Mouse (Mus musculus): ENCODE measurements around the gene C1ql1.

C1ql1 gene

DNA sequence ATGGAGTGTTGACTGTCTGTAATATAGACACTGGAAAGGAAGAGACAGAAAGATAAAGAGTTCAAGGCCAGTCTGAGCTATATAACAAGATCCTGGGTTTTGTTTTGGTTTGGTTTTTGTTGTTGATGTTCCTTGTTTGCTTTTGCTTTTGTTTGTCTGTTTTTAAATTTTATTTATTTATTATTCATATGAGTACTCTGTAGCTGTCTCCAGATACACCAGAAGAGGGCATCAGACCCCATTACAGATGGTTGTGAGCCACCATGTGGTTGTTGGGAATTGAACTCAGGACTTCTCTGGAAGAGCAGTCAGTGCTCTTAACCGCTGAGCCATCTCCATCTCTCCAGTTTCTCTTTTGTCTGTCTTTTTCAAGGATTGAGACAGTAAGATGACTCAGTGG, 12.4 kb upstream of the C1ql1 start:
- DNase-seq (ENCODE audit: low read depth, low spot score) = no peak

DNA sequence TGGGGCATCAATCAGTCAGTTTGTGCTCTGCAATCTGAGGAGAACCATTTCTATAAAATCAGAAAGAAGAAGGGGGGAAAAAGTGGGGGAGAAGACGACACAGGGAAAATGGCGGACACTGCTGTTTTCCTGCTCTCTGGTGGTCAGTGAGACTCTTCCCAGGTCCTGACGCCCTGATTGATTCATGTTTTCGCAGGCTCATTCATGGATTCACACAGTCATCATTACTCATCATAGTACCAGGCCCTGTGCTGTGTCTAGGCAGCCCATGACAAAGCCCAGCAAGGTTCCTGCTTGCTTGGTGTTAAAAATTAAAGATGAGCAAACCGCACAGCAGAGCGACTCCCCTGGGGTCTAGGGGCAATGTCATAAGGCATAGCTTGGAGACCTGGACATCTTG, 11.9 kb upstream of the C1ql1 start:
- DNase-seq (ENCODE audit: low read depth, low spot score) = no peak

DNA sequence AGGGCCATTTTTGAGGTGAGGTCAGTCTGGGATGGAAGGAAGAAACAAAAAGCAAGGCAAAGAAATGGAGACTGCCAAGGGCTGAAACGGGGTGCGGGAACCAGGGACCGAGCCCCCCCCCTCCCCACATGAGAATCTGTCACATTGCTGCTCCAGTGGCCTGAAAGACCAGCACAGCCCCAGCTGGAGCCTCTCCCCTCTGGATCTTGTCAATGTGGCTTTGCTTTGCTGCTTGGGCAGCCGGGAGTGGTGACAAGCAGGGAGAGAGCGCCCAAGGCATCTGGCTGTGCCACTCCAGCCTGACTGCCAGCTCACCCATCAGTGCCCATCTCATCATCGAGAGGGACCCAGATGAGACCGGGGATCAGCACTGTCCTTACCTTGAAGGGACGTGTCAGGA, 11.2 kb upstream of the C1ql1 start:
- no peak for DNase-seq (ENCODE audit: low read depth, low spot score)

DNA sequence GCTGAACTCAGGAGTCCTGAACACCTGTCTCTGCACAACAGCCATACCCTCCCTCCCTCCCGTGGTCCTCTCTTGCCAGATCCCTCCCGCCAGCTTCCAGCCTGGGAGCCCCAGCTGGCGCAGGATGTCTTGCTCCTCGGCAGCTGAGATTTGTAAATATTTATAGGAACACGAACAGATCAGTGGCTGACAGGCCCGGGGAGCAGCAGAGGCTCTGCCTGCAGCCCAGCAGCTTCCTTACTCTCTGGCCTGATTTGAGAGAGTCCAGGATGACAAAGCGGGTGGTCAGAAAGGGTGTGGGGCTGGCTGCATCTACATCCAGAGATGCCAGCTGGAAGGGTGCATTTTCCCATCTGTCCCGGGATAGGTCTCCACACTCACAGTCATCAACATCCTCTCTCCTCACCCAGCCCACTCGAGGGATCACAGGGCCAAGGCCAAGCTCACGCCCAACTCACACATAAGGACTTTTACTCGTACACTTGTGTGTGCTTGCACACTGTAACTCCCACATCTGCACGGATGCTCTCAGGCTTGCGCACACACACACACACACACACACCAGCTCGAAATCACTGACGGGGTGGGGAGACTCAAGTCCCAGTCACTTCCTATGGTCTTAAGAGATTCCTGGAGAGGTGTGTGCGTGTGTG, 10.6 kb upstream of the C1ql1 start:
- no peak for DNase-seq (ENCODE audit: low read depth, low spot score)

DNA sequence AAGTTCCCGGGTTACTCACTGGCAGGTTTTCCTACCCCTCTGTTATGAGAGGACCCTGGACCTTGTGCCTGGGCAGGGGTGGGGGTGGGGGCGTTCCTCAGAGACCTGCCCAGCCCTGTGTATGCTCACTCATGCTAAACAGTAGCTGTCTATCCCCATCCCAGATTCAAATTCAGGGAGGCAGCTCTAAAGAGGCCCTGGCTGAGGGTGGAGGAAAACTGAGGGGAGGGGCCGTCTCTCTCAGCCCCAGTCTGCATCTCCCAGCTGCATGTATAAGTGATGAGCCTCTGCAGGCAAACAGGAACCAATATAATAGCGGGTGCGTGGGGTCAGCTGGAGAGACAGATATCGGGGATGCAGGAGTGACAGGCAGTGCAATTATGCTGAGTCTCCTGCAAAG, 6.4 kb upstream of the C1ql1 start:
- DNase-seq (ENCODE audit: low read depth, low spot score) = no peak

DNA sequence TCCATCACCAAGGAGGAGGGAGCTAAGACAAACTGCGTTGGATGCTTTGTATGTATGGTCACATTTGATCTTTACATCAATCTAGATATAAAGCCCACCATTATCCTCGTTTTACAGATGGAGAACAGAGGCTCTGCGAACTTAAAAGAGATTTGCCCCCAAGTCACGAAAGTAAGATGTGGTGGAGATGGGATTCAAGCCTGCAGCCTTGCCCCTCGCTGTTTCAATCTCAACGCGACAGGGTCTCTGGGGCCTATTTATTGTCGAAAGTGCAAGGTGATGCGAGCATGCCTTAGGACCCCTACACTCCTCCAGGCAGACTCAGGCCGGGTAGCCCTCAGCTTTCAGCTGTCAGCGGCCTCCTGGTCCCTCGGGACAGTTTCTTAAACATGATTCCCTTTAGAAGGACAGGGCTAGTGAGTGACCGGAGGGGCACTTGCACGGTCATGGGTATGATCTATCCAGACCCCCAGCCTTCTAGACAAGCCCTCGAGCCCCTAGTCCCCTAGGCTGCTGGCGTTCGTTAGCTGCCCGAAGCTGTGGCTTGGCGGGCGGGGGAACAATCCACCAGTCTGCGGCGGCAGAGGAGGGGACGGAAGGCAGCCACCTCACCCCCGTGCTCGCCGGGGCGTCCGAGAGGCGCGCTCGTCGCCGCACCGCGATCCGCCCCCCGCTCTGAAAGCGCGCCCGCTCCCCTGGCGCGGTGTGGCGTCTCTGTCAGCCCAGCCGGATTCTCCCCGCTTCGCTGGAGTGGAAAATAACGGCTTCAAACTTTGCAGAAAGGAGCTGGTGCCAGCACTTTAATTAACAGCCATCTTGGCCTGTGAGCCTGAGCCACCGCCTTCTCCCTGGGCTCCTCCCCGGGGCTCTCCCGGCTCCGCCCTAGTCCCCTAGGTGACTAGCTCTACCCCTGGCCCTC, 1.8 kb upstream of the C1ql1 start:
- no peak for DNase-seq (ENCODE audit: low read depth, low spot score)

DNA sequence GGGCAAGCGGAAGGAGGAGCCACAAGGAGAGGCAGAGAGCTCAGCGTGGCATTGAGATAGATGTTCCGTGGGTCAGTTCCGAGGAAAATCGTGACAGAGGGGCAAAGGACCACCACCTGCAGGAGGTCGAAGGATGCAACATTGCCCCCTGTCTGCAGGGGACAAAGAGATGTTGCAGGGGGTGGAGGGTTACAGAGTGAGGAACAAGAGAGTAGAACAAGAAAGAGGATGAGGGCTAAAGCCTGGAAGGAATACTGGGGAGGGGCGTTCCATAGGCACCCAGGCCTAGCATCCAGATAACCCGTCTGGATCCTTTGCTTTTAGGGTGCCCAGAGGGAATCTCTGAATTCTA, 480 bp upstream of the C1ql1 start:
- no peak for DNase-seq (ENCODE audit: low read depth, low spot score)

DNA sequence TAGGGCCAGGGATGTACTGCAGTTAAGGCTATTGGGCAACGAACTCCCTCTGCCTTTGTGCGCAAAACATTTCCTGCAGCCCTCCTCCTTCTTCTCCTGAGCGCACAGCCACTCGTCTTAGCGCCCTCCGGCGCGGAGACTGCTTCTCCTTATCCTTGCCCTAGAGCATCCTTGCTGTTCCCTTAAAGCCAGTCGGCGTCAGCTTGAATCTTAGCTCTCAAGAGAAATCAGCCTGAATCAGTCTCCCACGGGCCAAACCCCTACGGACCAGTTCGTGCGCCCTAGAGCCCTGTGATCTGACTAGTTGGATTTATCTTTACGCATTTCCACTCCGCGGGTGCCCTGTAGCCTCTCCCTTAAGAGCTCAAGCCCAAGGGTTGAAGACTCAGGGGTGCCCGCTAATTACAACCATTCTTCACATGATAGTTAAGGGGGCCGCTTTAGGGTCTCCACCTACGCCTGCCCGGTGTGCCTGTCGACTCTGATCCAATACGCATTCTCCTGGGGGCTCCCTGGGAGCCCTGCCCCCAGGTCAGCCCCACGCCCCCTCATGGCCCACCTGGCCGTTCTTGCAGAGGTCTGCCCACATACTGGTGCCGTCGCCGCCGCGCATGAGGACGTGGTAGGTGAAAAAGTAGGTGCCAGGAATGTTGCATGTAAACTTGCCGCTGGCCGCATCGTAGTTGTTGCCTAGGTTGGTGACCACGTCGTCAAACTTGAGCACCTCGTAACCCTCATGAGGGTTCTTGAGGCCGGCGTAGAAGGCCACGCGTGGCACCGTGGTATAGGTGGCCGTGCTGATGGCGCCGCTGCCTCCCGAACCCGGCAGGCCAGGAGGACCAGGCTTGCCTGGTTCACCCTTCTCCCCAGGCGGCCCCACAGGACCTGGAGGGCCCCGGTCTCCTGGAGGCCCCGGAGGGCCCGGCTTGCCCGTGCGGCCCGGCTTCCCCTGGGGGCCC, 903 bp downstream of the C1ql1 start:
- DNase-seq (ENCODE audit: low read depth, low spot score) = no peak

DNA sequence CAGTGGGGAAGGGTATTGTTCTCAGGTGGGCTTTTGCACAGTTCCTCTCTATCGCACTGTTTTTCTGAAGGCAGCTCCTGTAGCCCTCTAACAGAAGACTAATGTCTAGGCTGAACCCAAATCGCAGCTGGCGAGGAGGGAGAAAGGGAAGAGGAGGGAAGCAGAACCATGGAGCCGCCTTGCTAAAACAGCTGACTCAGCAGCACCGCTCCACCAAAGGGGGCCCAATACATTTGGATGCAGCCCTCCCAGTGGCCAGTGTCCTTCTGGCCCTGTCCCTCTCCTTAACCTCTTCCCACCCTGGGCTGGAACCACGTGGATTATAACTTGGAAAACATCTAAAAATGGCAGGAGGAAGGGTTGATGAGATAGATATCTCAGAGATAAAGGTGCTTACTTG, 5.3 kb downstream of the C1ql1 start:
- DNase-seq (ENCODE audit: low read depth, low spot score) = no peak

DNA sequence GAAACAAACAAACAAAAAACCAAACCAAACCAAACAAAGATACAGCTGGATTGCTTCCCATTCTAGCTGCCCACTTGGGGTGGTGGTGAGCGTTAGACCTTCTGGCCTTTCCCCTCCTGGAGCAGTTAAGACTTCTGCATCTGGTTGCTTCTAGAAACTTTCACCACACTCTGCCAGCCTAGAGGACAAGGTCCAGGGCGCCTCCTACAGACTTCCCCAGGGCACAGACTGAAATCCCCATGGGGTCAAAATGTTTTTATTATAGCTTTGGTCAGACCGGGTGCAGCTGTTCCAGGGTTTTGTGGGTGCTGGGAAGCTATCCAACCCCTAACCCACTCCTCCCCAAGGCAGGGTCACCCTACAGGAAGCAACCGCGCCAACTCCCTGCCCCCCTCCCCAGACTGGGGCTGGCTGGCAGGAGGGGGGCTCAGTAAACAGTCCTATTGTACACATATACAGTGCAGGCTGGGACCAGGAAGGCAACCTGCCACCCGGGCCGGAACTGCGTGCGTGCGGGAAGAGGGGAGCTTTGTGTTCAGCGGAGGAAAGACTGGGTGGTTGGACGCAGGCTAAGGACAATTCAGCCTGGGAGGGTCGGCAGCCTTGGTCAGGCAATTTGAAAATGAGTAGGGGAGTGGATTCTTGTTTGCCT, 7.3 kb downstream of the C1ql1 start:
- DNase-seq (ENCODE audit: low read depth, low spot score) = no peak

DNA sequence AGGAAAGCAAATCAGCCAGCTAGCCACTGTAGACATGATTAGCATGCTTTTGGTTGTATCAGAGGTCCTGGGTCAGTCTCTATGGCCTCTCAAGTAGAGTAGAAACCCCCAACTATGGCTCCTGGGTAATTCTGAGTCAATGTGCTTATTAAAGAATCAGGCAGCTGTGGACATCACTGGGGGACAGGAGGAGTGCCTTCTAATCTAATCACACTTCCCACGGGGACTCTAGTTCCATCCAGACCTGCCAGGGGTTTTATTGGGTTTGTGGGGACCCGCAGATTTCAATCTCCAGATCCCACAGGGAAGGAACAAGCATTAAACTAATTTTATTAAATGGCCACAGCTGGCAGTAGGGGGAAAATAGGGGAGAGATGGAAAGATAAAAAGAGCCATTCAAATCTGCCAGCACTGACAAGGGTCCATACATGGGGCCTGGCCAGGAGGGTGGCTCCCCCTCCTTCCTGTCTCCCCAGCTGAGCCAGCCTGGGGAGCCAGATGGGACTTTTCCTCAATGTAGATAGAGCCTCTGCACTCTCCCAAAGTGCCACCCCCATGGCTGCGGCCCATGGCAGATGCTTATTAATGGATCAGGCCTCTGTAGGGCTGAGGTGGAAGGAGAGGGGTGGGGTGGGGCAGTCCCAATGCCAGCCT, 8.8 kb downstream of the C1ql1 start:
- DNase-seq (ENCODE audit: low read depth, low spot score) = no peak

DNA sequence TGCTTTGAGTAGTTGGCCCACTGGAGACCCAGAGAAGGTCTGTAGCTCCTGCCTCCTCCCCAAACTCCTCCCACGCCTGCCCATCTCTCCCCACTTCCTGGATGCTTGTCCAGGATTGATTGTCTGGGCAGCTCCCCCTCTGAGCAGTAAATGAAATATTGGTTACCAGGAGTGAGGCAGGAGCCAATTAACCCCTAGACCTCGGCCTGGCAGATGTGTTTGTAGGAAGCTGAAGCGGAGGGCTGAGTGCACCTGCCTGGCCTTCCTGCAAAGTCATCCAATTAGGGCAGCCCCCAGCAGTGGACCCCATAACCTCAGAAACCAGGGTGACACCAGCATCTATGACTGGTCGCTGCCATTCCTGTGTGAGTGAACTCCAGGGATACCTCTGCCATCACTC, 10.2 kb downstream of the C1ql1 start:
- DNase-seq (ENCODE audit: low read depth, low spot score) = no peak

DNA sequence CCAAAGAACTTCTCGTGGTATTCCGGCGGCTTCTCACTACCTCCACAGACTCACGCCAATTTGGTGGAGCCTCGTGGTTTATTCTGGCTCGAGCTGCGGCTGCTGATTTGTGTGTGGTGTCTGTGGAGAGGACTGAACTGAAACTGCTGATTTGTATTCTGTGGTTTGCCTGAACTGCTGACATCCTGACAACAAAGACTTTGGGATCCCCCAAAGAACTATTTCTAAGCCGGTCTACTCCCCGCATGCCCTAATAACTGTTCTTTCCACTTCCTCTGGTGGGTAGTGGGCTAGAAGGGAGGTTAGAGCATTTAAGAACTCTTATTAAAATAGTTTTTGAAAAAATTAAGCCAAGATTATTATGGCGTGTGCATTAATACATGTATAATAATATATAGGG, 15.8 kb downstream of the C1ql1 start:
- no peak for DNase-seq (ENCODE audit: low read depth, low spot score)

DNA sequence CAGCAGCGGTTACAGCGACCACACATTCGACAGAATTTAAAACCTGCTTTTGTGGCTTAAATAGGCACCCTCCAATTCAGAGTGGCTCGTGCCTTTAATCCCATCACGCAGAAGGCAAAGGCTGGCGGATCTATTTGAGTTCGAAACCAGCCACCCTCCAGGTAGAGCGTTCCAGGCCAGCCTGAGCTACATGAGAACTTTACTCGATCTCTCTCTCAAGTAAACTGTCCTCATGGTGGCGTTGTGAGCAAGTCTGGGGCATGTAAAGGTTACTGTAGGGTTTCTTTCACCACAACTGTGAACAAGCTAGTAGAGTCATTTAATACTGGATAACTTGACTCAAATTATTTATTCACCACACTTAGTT, 21.2 kb downstream of the C1ql1 start:
- DNase-seq (ENCODE audit: low read depth, low spot score) = no peak

DNA sequence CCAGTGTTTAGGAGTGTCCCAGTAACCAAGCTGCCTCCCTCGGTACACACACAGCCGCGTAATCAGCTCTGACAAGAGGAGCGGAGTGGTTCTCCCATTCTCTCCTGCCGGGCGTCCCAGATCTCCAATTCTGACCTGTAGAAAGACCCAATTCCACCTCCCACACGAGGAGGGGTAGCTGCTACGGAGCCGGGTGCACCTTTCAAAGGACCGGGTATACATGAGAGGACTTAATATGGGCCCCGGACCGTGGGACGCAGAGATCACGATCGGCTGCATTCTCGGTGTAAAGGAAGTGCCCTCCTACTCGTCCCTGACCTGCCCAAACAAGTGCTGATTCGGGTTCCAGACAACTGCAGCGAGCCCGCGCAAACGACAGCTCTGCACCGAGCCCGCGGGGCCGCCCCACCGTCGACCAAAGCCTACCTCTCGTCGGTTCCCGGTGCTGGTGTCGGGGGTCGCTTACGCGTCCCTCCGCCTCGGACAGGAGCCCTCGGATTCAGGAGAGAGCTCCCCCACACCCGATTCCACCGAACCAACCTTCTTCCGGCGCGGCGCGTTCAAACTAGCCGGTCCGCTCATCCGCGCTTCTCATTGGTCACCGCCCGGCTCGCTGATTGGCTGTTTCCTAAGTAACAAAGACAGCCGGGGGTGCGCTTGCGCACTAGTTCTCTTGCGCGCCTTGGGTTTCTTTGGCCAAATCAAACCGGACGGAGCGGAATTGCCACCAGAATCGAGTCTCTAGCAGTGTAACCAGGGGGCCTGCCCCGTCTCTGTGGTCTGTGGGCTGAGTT, 21.7 kb downstream of the C1ql1 start, which contains the start of gene Kif18b:
TSS of gene Kif18b (minus strand) at position 568 of the 794 bp plus-strand sequence.
- DNase-seq (ENCODE audit: low read depth, low spot score) = peak; percentile 87

DNA sequence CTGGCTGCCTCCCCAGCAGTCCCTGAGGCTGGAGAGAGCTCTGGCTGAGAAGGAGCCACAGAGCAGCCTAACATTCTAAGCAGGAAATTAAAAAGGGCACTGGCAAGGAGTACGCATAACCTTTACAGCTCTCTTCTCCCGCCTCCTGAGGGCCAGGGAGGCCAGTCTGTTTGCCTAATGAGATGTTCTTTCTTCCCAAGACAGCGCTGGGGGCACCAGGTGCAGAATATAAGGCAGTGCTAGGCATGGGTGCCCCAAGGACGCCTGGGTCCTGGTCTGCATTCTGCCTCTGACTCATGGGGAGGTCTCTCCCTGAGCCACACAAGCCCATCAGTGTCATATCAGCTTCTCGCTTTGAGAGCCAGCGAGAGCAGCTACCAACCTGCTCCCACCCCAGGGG, 25.0 kb downstream of the C1ql1 start:
- DNase-seq (ENCODE audit: low read depth, low spot score) = no peak

DNA sequence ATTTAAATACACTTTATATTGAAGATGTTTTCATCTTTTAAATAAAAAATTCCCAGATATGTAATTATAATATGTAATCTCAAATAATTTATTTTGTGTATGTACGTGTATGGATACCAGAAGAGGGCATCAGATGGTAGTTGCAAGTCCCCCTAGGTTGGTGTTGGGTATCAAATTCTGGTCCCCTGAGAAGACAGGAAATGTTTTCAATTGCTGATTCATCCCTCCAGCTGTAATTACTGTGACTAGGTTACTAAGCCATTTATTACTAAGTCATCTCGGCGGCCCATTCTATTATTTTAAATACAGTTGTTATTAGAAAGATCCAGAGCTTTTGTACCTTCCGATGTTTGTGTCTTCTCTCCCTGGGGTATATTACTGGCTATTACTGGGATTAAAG, 28.4 kb downstream of the C1ql1 start:
- no peak for DNase-seq (ENCODE audit: low read depth, low spot score)

DNA sequence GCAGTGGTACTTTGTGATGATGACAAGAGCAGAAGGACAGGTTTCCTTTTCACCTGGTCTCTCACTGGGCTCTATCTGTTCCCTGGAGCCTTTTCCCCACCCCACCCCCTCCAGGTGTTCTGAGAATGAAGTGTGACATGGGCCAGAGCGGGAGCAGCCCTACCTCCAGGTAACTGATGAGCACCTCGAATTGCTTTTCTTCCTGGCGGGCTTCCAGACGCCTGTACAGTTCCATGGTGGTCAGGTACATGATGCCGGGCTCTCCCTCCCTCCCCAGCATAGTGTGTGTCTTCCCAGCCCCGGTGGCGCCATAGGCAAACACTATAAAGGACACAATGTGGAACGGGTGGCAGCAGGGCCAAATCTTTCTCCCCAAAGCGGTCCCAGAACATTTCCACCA, 31.1 kb downstream of the C1ql1 start:
- no peak for DNase-seq (ENCODE audit: low read depth, low spot score)

DNA sequence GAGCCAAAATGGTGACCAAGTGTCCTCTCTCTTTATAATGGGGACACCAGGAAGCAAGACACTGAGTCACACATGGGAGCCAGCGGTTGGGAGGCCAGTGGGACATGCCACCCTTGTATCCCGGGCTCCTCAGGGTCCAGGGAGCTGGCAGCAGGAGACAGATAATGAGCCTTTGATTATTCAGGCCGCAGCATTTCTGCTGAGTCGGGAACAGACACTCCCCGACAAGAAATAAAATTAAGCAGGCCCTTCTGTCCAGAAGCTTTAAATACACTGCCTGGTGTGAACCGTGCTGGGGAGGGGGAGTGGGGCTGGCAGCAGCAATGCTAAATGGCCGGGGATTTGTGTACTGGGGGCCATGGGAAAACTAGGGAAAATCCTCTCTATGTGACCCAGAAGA, 35.1 kb downstream of the C1ql1 start:
- DNase-seq (ENCODE audit: low read depth, low spot score) = no peak

DNA sequence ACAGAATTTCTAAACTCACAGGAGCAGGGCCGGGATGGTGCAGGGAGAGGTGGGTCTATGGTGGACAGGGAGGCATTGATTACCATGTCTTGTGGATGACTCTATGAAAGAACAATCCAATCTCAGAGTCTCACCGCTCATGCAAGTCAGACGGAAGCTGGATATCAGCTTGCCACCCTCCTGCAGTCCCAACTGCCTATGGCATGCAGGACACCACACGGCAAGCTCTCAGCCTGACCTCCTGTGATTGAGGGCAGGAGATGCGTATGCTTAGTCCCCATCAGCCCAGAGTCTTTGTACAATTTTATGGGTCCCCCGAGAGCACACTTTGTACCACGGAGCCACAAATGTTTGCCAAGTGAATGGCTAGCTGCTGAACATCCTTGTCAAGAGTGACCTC, 42.8 kb downstream of the C1ql1 start:
- DNase-seq (ENCODE audit: low read depth, low spot score) = no peak

Data from brain, embryonic 18.5 days (tissue).